ENCODE assay signal across 19 mouse cellular contexts in genomic region chr13:112325126-112325525, GRCm38 (mm10). TPM values are rescaled to one million over a fixed set of nuclear protein-coding genes. Genes with fewer than 3 reads are reported as not detected.
"Had no signal": no experiment of that assay in that cellular context is flagged by ENCODE, and none has a peak within 500 bp of the region (broad histone marks: within the 10 kb centered on the region; RNA-seq: fewer than 3 reads in every experiment).

No protein-coding gene starts in this region.

- H3K27ac ChIP-seq: midbrain, embryonic 13.5 days; midbrain, embryonic 15.5 days; neural tube, embryonic 12.5 days had no signal

- H3K9me3 ChIP-seq: midbrain, embryonic 13.5 days; midbrain, embryonic 15.5 days; neural tube, embryonic 12.5 days had no signal

- DNase-seq: lung, adult 18-20 months; lung, embryonic 14.5 days; lung, postnatal 14 days; lung, postnatal 4 days; retina, postnatal 1 day; right cerebral cortex, adult 18-20 months; right cerebral cortex, postnatal 25 days; right cerebral cortex, postnatal 4 days; spleen, adult 18-20 months; thymus, adult 18-20 months; thymus, postnatal 14 days; thymus, postnatal 36 days had no signal

- H3K27me3 ChIP-seq: midbrain, embryonic 13.5 days; midbrain, embryonic 15.5 days; neural tube, embryonic 12.5 days had no signal

- H3K4me3 ChIP-seq: megakaryocyte, embryonic 14.5 days; midbrain, embryonic 13.5 days; midbrain, embryonic 15.5 days; neural tube, embryonic 12.5 days had no signal

- H3K4me1 ChIP-seq: megakaryocyte, embryonic 14.5 days; midbrain, embryonic 13.5 days; neural tube, embryonic 12.5 days had no signal

- H3K9ac ChIP-seq: lung, embryonic 14.5 days; midbrain, embryonic 13.5 days; midbrain, embryonic 15.5 days; neural tube, embryonic 12.5 days had no signal

- H3K36me3 ChIP-seq: midbrain, embryonic 13.5 days; midbrain, embryonic 15.5 days; neural tube, embryonic 12.5 days had no signal

- H3K4me2 ChIP-seq: lung, embryonic 14.5 days; midbrain, embryonic 11.5 days; midbrain, embryonic 13.5 days; midbrain, embryonic 15.5 days; neural tube, embryonic 12.5 days had no signal

- ATAC-seq: midbrain, embryonic 13.5 days; midbrain, embryonic 15.5 days had no signal

RNA-seq across cellular contexts. Expression of gene Ankrd55, which starts 36.9 kb away (rescaled TPM):
- total RNA-seq: monocyte, adult 5-6 weeks; neutrophil, adult 5-6 weeks had no signal
